Mouse (Mus musculus) skeletal muscle tissue, postnatal 0 days (tissue): ENCODE measurements around the gene Crhr2. TPM values are rescaled to one million over a fixed set of nuclear protein-coding genes. Genes with fewer than 3 reads are reported as not detected.

Source experiments
- polyA plus RNA-seq: library from polyadenylated mRNA; unstranded; fragments of >200 nt; fragmentation: Nextera tagmentation; extraction: Ambion mirVana; gene quantifications from 2 replicates; pipeline ENCODE4 v1.2.1, GENCODE M21; 2015

Gene Crhr2
- 0.83 and 1.5 TPM in 2 replicates for polyA plus RNA-seq

DNA sequence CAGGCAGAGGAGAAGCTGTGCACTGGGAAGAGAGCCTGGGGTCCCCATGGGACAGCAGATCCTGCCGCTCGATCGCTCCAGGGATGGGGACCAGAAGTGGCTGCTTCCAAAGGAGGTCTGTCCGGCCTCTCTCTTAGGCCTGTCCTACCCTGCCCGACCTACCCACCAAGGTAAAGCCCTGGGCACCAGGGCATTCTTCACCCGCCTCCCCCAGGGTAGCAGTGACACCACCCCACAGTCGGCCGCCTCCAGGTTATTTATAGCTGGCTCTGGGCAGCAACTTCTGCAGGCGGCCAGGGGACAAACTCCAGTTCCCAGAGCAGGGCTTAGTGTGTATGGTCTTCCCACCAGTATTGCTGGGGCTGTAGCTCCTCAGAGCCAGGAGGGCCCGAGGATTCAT lies at the start of gene Crhr2:
Gene Crhr2, minus strand, starts transcription at position 223 of the 400 bp plus-strand sequence.

DNA sequence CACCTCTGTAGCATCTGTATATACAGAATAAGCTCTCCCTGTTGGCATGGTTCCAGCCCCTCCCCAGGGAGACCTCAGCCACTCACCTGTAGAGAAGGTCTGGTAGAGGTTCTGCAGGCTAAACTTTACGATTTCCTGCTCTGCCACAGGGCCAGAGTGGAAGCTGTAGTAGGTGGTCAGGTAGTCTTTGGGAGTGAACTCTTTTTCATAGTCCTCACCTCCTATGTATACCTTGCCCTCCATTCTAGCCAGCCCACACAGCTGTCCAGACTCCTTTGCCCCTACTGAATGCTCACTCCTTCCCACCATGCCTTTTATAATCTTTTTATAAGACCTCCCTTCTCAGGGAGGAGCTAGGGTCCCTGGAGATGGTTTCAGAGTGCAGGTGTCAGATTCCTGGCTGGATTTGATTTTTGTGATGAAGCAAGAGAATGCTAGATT lies 41.9 kb upstream of the Crhr2 start, which contains the start of gene Inmt:
Gene Inmt, minus strand, starts transcription at position 303 of the 441 bp plus-strand sequence.

Other genes starting within 250 kb of the Crhr2 start
- gene Nod1, start 160.4 kb downstream of the Crhr2 start, polyA plus RNA-seq, result 4.0 and 5.0 TPM in 2 replicates
- 3.5 and 15.4 TPM in 2 replicates for gene Ggct, start 140.1 kb downstream of the Crhr2 start, polyA plus RNA-seq
- 70.9 and 92.8 TPM in 2 replicates for gene Gars, start 95.0 kb downstream of the Crhr2 start, polyA plus RNA-seq
- not detected in 2 replicates for gene Inmt, start 42.0 kb upstream of the Crhr2 start, polyA plus RNA-seq
- 2.3 and 3.3 TPM in 2 replicates for gene Mindy4, start 70.4 kb upstream of the Crhr2 start, polyA plus RNA-seq
- gene Aqp1, start 203.4 kb upstream of the Crhr2 start, polyA plus RNA-seq, result 72.8 and 103 TPM in 2 replicates
- not detected in 2 replicates for gene Ghrhr, start 243.3 kb upstream of the Crhr2 start, polyA plus RNA-seq